Mouse (Mus musculus) liver, postnatal 0 days (tissue): ENCODE results near the gene Pdzrn3.

Experiments
- CTCF ChIP-seq: sonication (generic); IDR thresholded peaks from 2 replicates; pipeline ENCODE4 v1.5.1; 2016; ENCODE audit warnings: antibody characterized with exemption, low read depth
- EP300 ChIP-seq: IDR thresholded peaks from 2 replicates; pipeline ENCODE4 v1.6.1; 2016; ENCODE audit warnings: antibody characterized with exemption, low read depth, mild to moderate bottlenecking

DNA sequence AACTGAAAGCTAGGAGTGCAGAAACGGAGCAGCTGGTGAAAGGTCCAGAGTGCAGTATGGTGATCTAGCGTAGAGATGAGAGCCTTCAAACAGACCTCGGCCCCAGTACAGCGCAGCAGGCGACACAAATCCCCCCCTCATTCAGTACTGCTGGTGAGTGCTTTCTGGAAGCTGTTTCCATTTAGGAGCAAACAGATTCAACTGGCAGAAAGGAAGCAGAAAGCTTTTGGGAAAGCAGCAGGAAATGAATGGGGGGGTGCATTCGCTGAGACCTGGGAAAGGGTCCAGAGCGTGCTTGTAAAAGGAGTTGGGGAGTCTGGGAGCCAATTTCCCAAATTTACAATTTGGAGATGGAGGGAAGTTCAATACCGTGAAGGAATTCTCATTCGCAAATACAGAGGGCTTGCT is 96.9 kb downstream of the Pdzrn3 start:
- TF ChIP-seq CTCF (no peak), EP300 (no peak)
